Mouse (Mus musculus) lung, embryonic 14.5 days (tissue): Measurements from ENCODE around the gene Rgs18. TPM values are rescaled to one million over a fixed set of nuclear protein-coding genes. Genes with fewer than 3 reads are reported as not detected.

ENCODE experiments used
- ATAC-seq: fragments of 200-750 bp; cut with Nextera tagmentation; 2 replicates; pipeline ENCODE4 v1.8.0; 2017; ENCODE audit warnings: mild to moderate bottlenecking, moderate TSS enrichment, moderate library complexity; ENCODE audit not compliant: insufficient read depth
- DNase-seq: peaks from one replicate; pipeline ENCODE4 v3.0.0-alpha.2; 2015
- H3K27ac ChIP-seq: fragments of 300-500 bp; sonication (generic); 2 replicates; pipeline ENCODE4 v1.5.1; 2014; ENCODE audit warnings: low read depth, mild to moderate bottlenecking, moderate library complexity
- H3K27me3 ChIP-seq: fragments of 300-500 bp; sonication (generic); 2 replicates; pipeline ENCODE4 v1.6.1; 2014; ENCODE audit warnings: low read length, control low read depth; ENCODE audit not compliant: insufficient read depth
- H3K36me3 ChIP-seq: fragments of 300-500 bp; sonication (generic); 2 replicates; pipeline ENCODE4 v1.6.1; 2014; ENCODE audit warnings: control low read depth; ENCODE audit not compliant: insufficient read depth
- H3K4me1 ChIP-seq: fragments of 300-500 bp; sonication (generic); 2 replicates; pipeline ENCODE4 v1.6.1; 2014; ENCODE audit warnings: antibody characterized with exemption, control low read depth; ENCODE audit not compliant: insufficient read depth
- H3K4me2 ChIP-seq: fragments of 300-500 bp; sonication (generic); 2 replicates; pipeline ENCODE4 v1.6.1; 2014; ENCODE audit warnings: mild to moderate bottlenecking
- H3K4me3 ChIP-seq: fragments of 300-500 bp; sonication (generic); 2 replicates; pipeline ENCODE4 v1.5.1; 2014; ENCODE audit warnings: low read depth, low read length
- H3K9ac ChIP-seq: fragments of 300-500 bp; sonication (generic); 2 replicates; pipeline ENCODE4 v1.6.1; 2014
- H3K9me3 ChIP-seq: fragments of 300-500 bp; sonication (generic); 2 replicates; pipeline ENCODE4 v1.6.1; 2016; ENCODE audit warnings: low read depth, low read length, control low read depth
- CTCF ChIP-seq: IDR thresholded peaks from 2 replicates; pipeline ENCODE4 v1.5.1; 2016; ENCODE audit warnings: antibody characterized with exemption, low read depth
- WGBS: fragments of 180-500 bp; shearing (Covaris S2); extraction: QIAGEN DNeasy Blood & Tissue Kit; methylation state at CpG from one replicate; pipeline ENCODE4 v1.1.7; 2014; 5-methylcytosine and 5-hydroxymethylcytosine counted together
- polyA plus RNA-seq: library from polyadenylated mRNA; unstranded; fragments of >200 nt; fragmentation: Nextera tagmentation; extraction: Ambion mirVana; gene quantifications from 2 replicates; pipeline ENCODE4 v1.2.1, GENCODE M21; 2014

The Rgs18 gene
- polyA plus RNA-seq, result 1.8 and 2.5 TPM in 2 replicates

DNA sequence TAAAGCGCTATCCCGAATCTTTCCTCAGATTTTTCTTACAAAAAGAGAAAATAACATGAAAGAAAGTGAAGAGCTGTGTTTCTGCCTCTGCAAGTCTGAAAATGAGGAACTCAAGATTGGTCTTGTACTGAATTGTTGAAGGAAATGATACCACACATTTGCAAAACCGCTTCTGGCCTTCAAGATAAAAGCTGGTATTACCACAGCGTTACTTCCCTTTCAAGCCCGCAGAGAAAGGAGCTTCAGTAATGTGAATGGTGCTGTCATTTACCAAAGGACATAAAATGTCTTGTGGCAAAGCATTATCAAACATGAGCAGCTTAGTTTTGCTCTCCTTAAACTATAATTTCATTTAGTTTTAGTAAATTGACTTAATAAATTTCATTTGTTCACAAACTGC lies at the start of gene Rgs18:
Rgs18 (minus strand) TSS at position 105 of the 400 bp plus-strand sequence.
- WGBS, result 77% methylated on average over 5 of the region's 5 CpGs
- H3K9me3 ChIP-seq, result no peaks in the 10 kb centered on the region
- H3K4me2 ChIP-seq, result no peak within 1 kb of the TSS
- H3K27me3 ChIP-seq, result no peaks in the 10 kb centered on the region
- no peak for TF ChIP-seq CTCF
- no peak within 1 kb of the TSS for H3K9ac ChIP-seq
- DNase-seq (no peak), ATAC-seq (no peak)
- no peak within 1 kb of the TSS for H3K4me3 ChIP-seq
- no peaks in the 10 kb centered on the region for H3K4me1 ChIP-seq
- no peak within 1 kb of the TSS for H3K27ac ChIP-seq
- H3K36me3 ChIP-seq, result no peaks in the 10 kb centered on the region

DNA sequence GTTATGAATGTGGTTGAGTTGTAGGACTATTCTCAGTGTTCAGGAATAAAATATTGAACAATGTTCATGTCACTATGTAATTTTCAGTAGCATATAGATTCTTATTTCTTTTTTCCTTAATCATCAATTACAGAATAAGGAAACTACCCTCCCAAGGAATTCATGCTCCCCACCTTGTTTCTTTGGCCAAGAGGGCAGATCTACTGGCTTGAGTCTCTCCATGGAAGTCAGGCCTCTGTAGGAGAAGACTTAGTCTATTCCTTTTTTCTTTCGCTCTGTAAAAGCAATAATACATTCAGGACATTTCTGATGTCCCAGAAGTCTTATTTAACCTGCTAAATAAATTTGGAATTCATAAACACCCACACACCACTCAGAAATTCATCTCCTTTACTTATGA lies 841 bp downstream of the Rgs18 start:
- no peak overlapping the region for H3K9ac ChIP-seq
- H3K27me3 ChIP-seq, result no peaks in the 10 kb centered on the region
- no peak for TF ChIP-seq CTCF
- H3K4me1 ChIP-seq, result no peaks in the 10 kb centered on the region
- H3K9me3 ChIP-seq, result no peaks in the 10 kb centered on the region
- H3K4me3 ChIP-seq, result no peak overlapping the region
- no peaks in the 10 kb centered on the region for H3K36me3 ChIP-seq
- WGBS, result 67% methylated on average over 1 of the region's 1 CpGs
- DNase-seq, result no peak
- ATAC-seq, result no peak
- no peak overlapping the region for H3K4me2 ChIP-seq
- H3K27ac ChIP-seq, result no peak overlapping the region

DNA sequence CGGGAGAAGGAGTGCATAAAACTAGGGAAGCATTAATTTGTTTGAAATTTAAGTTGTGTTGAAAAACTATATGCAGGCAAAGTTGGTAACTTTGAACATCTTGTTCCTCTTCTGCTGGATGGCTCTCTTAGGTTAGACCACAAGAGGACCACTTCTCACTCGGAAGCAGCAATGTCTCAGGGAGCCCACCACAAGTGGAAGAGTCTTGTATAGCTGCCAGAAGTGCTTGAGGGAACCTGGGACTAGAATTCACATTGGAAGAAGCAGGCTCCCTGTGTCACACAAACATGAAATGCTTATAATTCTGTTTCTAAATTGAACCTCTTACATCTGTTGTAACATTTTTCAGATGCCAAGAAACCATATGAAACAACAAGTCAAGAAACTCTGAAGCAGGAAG lies 9.0 kb downstream of the Rgs18 start:
- 46% methylated on average over 2 of the region's 2 CpGs for WGBS

DNA sequence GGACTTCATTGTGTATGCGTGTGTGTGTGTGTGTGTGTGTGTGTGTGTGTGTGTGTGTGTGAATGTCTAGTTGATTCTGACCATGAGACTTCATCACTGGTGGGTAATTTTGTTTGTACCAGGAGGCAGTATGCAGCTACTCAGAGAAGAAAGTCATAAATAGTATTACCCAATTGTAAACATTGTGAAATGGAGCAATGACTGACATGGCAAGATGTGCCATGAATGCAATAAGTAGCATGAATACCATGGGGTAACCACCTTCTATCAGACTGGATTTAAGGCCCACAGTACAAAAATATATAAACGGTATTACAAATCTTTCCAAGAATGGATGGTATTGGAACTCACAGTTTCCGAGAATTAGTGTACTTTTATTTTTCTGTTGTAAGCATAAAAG lies 14.4 kb downstream of the Rgs18 start:
- Histone ChIP-seq H3K27ac (no peak overlapping the region), H3K9me3 (no peaks in the 10 kb centered on the region), H3K4me3 (no peak overlapping the region), H3K4me2 (no peak overlapping the region), H3K27me3 (no peaks in the 10 kb centered on the region), H3K4me1 (no peaks in the 10 kb centered on the region), H3K9ac (no peak overlapping the region), H3K36me3 (no peaks in the 10 kb centered on the region)
- TF ChIP-seq CTCF, result no peak
- DNase-seq, result no peak
- no peak for ATAC-seq
- 85% methylated on average over 3 of the region's 3 CpGs for WGBS

More for the DNA sequence above, 9.0 kb downstream of the Rgs18 start:
- Histone ChIP-seq H3K4me3 (no peak overlapping the region), H3K9ac (no peak overlapping the region), H3K36me3 (no peaks in the 10 kb centered on the region), H3K9me3 (no peaks in the 10 kb centered on the region), H3K27ac (no peak overlapping the region), H3K4me2 (no peak overlapping the region), H3K4me1 (no peaks in the 10 kb centered on the region), H3K27me3 (no peaks in the 10 kb centered on the region)
- DNase-seq, result no peak
- no peak for TF ChIP-seq CTCF
- no peak for ATAC-seq

DNA sequence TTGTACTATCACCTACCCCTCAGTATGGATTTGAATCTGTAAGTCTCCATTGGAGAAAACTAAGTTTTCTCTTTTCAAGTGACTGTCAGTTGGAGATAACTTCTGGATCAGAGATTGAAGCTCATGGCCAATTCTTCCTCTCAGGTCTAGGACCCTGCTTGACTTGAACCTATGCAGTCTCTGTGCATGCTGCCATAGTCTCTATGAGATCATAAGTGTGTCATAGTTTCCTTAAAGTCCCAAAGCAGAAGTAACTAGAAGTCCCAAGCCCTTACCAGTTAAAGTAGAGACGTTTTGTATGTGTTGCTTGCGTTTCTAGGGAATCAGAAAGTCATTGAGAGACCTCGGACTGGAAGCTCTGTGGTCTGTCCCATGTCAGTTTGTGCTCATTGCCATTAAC lies 24.5 kb downstream of the Rgs18 start:
- no peak for ATAC-seq
- Histone ChIP-seq H3K9ac (no peak overlapping the region), H3K27ac (no peak overlapping the region), H3K9me3 (no peaks in the 10 kb centered on the region), H3K27me3 (no peaks in the 10 kb centered on the region), H3K4me3 (no peak overlapping the region), H3K36me3 (no peaks in the 10 kb centered on the region), H3K4me1 (no peaks in the 10 kb centered on the region), H3K4me2 (no peak overlapping the region)
- no peak for DNase-seq
- 73% methylated on average over 3 of the region's 3 CpGs for WGBS
- no peak for TF ChIP-seq CTCF

DNA sequence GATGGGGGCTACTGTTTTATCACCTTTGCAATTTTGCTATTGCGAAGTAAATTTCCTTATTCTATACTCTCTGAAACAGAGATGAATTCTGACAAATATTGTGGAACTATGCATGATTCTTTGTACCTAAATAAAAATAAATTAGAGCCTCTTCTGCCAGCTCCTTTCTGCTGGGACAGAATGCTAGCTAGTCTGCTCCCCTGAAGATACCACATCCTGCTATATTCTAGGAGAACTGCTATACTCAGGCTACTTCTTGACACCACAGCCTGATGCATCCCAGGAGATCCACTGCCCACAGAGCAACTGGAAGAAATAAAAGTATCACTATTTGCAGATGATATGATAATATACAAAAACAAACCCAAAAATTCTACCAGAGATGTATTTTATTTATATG lies 29.1 kb downstream of the Rgs18 start:
- ATAC-seq, result no peak
- no peak overlapping the region for H3K27ac ChIP-seq
- no peak for TF ChIP-seq CTCF

DNA sequence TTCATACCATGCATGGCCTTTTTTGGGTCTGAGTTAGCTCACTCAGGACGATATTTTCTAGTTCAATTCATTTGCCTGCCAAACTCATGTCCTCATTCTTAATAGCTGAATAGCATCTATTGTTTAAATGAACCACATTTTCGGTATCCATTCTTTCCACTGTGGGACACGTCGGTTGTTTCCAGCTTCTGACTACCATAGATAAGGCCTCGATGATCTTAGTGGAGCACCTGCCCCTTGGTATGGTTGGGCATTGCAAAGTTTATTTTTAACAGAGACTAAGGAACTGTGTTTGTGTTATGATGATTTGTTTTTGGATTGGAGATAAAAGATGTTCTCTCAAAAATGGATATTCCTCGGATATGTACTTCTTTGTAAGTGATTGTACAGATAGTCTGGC lies 37.5 kb downstream of the Rgs18 start:
- TF ChIP-seq CTCF, result no peak
- DNase-seq (no peak), ATAC-seq (no peak)
- Histone ChIP-seq H3K9ac (no peak overlapping the region), H3K4me2 (no peak overlapping the region), H3K27ac (no peak overlapping the region), H3K27me3 (no peaks in the 10 kb centered on the region), H3K4me3 (no peak overlapping the region), H3K9me3 (no peaks in the 10 kb centered on the region), H3K4me1 (no peaks in the 10 kb centered on the region), H3K36me3 (no peaks in the 10 kb centered on the region)
- 77% methylated on average over 6 of the region's 6 CpGs for WGBS

More for the DNA sequence above, 29.1 kb downstream of the Rgs18 start:
- H3K4me3 ChIP-seq, result no peak overlapping the region
- no peak overlapping the region for H3K4me2 ChIP-seq
- WGBS, result 87% methylated on average over 1 of the region's 1 CpGs
- no peaks in the 10 kb centered on the region for H3K4me1 ChIP-seq
- no peak overlapping the region for H3K9ac ChIP-seq
- DNase-seq, result no peak
- no peaks in the 10 kb centered on the region for H3K36me3 ChIP-seq
- H3K27me3 ChIP-seq, result no peaks in the 10 kb centered on the region
- no peaks in the 10 kb centered on the region for H3K9me3 ChIP-seq

DNA sequence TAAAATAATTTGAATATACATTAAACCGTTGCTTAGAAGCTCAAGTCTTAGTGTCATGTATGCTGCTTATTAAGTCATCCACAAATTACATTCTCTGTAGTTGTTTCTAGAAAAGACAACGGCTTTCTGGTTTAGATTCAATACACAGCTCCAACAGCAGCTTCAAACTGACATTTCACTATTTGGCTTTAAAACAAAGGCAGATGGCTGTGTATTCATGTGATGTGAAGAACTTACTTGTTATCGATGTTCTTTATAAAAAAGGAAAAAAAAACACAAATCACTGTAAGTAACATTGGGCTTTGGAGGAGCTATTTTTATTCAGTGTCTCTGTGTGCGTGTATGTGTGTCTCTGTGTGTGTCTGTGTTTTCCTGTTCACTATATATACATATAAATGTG lies 54.5 kb downstream of the Rgs18 start:
- Histone ChIP-seq H3K27me3 (no peaks in the 10 kb centered on the region), H3K4me3 (no peak overlapping the region), H3K4me2 (no peak overlapping the region), H3K9ac (no peak overlapping the region), H3K27ac (no peak overlapping the region), H3K36me3 (no peaks in the 10 kb centered on the region), H3K9me3 (no peaks in the 10 kb centered on the region), H3K4me1 (no peaks in the 10 kb centered on the region)
- ATAC-seq (no peak), DNase-seq (no peak)
- 80% methylated on average over 4 of the region's 4 CpGs for WGBS
- TF ChIP-seq CTCF, result no peak
